Mouse (Mus musculus): Measurements from ENCODE around the gene Igsf3.

- TF ChIP-seq BHLHE40 (IDR thresholded peaks at IDR 0.05; ENCODE audit: low read depth, low read length) (no peak), NRF1 (IDR thresholded peaks at IDR 0.05; ENCODE audit: low read depth, low read length) (no peak), ZNF384 (IDR thresholded peaks at IDR 0.05; ENCODE audit: low read depth, low read length) (no peak), CTCF (conservative IDR thresholded peaks at IDR 0.05 in 1 of 2, IDR thresholded peaks at IDR 0.05 in 1 of 2; ENCODE audit: low read depth in 2 of 2, low read length in 2 of 2) (no peak), ZKSCAN1 (IDR thresholded peaks at IDR 0.05; ENCODE audit: borderline replicate concordance, low read depth, low read length) (no peak), POLR2A (IDR thresholded peaks at IDR 0.05; ENCODE audit: low read depth, low read length) (no peak), RAD21 (IDR thresholded peaks at IDR 0.05; ENCODE audit: low read depth, low read length) (no peak), EP300 (IDR thresholded peaks at IDR 0.05; ENCODE audit: low read length) (no peak), TBP (conservative IDR thresholded peaks at IDR 0.05; ENCODE audit: low read depth, low read length) (no peak), ELF1 (IDR thresholded peaks at IDR 0.05; ENCODE audit: low read depth, low read length) (no peak), POLR2AphosphoS2 (IDR thresholded peaks at IDR 0.05; ENCODE audit: low read depth, low read length) (no peak), RCOR1 (conservative IDR thresholded peaks at IDR 0.05; ENCODE audit: low read depth, low read length) (no peak), CHD1 (IDR thresholded peaks at IDR 0.05; ENCODE audit: low read depth, low read length) (no peak), SMC3 (IDR thresholded peaks at IDR 0.05; ENCODE audit: low read depth, low read length) (no peak)
Measured at GRCm38 (mm10) chr3:101436469-101436868, 59.6 kb downstream of the Igsf3 start.
